Mouse (Mus musculus): ENCODE measurements around the gene Haao.
"Not testable (repeated sequence)": the region's sequence is repeated elsewhere in the genome, so short reads cannot be mapped to it uniquely, and the experiment has no call there.

Haao gene

DNA sequence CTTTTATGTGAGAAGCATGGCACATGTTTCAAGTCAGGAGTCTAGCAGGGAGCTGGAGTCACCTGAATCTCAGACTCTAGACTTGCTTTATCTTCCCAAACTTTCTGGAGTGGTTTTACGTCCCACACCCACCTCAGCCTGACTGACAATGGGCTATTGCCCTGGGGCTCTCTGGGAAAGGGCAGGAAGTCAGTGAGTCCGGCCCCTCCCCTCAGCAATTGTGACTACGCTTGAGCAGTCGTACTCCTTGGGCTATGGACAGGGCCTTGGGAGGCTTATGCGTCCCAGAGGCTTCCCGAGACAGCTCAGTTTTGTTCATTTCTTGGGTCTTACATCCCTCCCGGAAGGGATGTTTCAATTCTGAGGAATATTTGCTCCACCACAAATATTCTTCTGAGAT is 17.6 kb upstream of the Haao start:
- DNase-seq (ENCODE audit: low spot score in 2 of 2), result no peak

DNA sequence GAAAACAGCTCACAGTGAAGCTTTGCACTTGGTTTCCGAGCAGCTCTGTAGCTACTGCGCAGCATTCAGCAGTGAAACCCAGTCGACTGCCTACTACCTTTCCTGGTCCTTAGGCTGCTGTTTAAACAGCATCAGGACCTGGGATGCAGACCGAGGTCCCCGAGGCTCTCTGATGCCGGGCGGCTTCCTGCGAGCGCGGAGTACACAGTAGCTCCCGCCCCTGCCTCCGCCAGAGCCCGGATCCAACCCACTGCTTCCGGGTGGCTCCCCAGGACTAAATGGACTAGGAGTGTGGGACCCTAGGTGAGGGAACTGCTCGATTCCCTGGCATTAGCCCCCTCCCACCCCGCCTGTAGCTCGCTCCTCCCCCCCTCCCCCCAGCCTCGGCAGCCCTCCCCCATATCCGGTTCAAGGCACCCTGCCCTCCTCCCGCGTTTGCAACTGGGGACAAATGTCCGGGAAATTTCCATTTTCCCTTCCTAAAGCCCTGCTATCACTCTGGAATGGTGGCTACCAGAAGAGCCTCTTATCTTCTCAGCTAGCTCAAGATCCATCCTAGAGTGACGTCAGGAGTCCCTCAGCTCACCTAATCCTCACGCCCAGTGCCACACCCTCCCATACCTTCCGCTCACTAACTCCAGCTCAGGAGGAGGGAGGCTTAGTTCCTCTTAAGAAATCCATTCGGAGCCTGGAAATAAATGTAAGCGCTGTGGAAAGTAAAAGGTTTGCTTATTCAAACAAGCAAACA is 14.5 kb upstream of the Haao start:
- DNase-seq (ENCODE audit: low spot score in 2 of 2), result peak; percentile 55 to 61

DNA sequence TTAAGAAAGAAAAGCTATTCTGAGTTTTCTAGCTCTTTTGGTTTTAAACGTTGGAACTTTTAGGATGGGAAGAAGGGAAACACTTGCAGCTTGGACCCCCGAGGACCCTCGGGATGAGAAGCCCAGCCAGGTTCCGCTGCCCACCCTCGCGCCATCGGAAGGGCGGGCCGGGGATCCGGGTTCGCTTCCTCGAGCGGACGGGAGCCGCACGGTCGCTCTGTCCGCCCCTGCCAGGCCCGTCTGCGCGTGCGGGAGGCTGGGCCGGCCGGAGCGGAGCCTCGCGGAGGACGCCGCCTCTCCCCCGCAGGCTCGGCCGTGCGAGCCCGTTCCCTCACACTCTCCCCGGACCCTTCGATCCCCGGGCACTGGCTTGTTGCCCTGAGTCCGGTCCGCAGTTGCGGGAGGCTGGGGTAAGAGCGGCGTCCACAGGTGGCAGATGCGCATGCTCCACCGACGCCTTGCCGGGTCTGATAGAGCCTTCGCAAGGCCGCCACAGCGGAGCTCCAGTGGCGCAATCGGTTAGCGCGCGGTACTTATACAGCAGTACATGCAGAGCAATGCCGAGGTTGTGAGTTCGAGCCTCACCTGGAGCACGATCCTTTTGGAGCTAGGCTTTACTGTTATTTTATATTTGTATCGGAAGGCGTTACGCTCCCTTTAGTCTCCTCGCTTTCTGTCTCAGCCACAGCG is 13.8 kb upstream of the Haao start:
- DNase-seq (ENCODE audit: low spot score in 2 of 2), result peak; percentile 92 to 98

DNA sequence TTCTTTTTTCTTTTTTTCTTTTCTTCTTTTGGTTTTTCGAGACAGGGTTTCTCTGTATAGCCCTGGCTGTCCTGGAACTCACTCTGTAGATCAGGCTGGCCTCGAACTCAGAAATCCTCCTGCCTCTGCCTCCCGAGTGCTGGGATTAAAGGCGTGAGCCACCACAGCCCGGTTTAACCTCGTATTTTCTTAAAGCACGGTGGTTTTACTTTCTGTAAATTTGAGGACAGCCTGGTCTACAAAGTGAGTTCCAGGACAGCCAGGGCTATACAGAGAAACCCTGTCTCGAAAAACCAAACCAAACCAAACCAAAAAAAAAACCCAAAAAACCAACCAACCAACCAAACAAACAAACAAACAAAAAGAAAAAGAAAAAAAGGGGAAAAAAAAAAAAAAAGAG is 13.2 kb upstream of the Haao start:
- not testable (repeated sequence) for DNase-seq (ENCODE audit: low spot score in 2 of 2)

DNA sequence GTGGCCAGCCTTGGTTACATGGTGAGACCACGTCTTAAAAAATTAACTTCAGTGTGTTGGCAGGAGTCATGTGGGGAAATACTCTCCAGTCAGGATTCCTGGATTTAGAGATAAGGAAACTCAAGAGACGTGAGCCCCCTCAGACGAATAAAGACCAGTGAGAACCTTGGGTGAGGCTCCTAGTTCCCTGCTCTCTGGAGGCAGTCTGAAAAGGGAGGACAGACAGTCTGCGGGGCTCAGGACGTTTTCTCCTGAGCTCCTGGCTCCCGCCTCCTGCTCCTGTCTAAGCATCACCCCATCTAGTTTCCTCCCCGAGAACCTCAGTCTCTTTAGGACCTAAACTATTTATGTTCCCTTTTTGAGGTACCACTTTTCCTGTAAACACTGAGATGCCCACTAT is 12.5 kb upstream of the Haao start:
- no peak for DNase-seq (ENCODE audit: low spot score in 2 of 2)

DNA sequence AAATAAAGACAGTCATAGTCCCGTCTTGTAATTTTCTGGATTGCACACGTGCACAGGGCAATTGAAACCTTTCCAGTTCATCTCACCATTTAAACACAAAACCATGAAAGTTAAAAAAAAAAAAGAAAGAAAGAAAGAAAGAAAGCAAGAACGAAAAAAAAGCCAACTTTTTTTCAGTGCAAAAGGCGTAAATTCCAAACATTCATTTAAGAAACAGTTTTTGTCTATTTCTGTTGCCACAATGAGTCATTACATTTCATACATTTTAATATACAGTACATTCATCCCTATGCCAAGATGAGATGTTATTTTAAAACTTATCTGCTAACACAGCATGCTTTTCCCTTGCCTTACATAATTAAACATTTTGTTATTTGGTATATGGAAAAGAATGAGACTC is 11.9 kb upstream of the Haao start:
- DNase-seq (ENCODE audit: low spot score in 2 of 2), result no peak

DNA sequence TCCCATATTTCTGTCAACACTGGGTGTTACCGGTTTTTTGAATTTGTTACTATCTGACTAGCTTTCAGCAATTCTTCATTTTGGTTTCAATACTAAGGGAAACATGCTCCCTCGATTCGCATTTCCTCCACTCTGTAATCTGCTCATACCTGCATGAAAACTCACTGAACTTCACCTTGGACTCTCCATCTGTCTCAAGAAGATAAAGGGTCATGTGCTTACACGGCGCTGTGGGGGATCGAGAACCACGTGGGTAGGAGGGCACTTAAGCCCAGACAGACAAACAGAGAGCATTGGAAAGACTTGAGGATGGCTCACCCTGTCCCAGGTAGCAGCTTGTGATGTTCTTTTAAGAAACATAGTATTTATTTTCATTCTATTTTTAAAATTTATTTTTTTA is 10.7 kb upstream of the Haao start:
- no peak for DNase-seq (ENCODE audit: low spot score in 2 of 2)

DNA sequence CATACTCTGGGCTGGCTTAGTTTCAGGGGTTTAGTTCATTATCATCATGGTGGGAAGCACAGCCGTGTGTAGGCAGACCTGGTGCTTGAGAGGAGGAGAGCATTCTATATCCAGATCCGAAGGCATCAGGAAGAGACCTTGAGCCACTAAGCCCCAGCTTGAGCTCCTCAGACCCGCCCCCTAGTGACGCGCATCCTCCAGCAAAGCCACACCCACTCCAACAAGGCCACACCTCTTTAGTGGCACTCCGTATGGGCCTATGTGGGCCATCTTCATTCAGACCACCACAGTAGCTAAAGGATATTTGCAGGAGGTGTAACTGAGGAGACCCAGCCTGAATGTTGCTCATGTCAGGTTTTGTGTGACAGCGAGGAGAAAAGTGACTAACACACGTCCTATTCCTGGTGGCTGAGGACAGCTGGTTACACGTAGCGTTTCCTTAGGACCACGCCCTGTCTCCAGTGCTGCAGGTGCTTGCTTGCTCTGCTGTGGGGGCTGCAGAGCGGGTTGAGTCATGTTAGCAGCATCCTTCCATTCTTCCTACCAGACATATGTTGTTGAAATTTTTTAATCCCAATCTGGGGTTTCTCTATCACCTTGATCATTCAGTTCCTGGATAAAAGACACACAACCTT is 6.6 kb upstream of the Haao start:
- DNase-seq (ENCODE audit: low spot score in 2 of 2), result peak in 1 of 2 experiments; percentile 32

DNA sequence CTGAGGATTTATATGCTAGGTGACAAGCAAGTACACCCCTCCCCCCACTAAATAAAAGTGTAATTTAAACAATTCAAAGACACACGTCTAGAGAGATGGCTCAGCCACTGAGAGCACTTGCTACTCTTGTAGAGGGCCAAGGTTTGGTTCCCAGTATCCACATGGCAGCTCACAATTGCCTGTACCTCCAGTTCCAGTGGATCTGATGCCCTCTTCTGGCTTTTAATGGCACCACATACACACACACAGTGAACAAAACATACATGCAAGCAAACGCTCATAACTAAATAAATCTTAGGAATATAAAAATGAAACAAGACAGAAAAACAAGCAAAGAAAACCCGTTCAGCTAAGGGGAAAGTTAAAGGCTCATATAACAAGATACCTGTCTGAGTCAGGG is 6.1 kb upstream of the Haao start:
- no peak for DNase-seq (ENCODE audit: low spot score in 2 of 2)

DNA sequence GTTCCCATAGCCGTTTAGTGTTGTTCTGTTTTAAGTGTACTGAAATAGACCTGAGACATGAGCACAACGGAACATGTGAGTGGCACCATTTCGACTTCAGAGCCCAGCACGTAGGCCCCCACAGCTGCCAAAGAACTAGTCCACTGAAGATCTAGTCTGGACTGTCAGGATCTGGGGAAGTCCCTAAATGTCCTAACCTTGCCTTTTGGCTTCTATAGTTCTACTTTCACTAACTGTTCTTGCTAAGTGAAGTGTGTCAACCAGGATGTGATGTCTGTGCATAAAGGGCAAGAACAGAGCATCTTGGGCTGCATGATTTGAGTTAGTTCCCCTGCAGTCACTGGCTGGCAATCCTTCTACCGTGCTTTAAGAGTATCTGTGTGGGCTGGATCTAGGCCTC is 3.1 kb upstream of the Haao start:
- DNase-seq (ENCODE audit: low spot score in 2 of 2), result no peak

DNA sequence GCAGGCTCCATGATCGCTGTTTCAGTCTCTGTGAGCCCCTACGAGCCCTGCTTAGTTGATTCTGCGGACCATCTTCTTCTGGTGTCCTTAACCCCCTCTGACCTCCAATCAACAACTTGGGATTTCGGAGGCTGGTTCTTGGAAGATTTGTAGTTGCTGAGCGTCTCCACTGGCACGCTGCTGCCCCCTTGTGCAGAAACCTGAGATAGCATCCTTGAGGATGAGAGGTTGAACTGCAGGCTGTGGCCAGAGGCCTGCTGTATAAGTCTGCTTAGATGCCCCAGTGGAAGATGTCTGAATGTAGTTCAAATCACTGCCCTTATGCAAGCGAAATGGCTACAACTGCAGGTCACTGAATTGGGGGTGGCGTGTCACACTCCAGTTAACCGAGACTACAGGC is 2.7 kb upstream of the Haao start:
- peak; percentile 62 to 88 for DNase-seq (ENCODE audit: low spot score in 2 of 2)

DNA sequence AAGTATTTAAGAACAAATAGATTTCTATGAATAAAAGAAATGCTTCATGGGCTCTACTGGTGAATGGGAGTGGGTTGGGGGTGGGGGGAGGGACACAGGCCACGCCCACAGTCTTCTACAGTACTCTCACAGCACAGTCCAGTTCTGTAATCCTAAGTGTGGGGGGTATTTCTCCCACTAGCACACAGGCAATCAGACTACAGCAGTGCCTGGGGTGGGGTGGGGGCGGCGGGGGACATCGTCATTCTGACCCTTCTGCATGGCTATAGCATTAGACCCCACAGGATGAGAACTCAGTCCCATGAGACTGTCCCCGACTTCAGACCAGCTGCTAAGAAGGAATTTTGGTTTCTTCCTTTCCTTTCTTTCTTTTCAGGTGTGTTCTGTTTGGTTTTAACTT is 2.0 kb upstream of the Haao start:
- DNase-seq (ENCODE audit: low spot score in 2 of 2), result no peak

DNA sequence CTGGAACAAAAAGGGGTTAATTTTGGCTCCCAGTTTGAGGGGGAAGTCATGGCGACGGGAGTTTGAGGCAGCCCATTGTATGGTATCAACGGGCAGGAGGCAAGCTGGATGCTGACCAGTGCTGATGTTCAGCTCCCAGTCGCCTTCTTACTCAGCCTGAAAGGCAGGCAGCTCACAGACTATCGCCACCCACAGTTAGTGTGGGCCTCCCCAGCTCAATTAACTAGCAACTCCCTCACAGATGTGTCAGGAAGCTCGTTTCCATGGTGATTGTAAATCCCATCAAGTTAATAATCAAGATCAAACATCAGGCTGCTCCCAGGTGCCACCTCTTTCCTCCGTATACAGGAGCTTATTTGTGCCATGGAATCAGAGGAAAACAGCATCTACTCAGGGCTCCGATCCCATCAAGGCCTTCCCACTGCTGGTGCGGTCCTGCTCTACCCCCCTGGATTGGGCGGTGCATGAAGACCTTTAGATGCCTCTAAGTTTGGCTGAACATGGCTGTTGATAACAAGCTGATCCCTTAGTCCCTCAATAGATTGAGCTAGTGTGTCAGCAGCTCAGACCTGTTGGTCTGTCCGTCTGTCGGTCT is 1.4 kb upstream of the Haao start:
- DNase-seq (ENCODE audit: low spot score in 2 of 2), result no peak

DNA sequence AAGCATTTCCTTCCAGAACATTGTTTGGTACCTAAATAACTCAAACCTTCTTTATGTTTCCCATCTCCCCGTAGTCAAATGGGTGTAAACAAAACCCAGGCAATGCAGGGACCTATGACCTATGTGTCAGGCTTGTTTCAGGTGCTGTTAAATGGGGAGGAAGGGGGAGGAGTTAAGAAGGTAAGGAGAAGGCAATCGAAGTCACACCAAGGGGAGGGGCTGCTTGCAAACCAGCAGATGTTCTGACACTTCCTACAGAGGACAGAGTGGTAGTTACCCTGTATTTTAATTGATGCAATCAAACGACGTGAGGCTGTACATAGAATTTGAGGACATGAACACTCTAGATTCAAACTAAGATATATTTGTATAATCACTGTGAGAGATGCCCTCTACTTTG is 719 bp upstream of the Haao start:
- no peak for DNase-seq (ENCODE audit: low spot score in 2 of 2)

DNA sequence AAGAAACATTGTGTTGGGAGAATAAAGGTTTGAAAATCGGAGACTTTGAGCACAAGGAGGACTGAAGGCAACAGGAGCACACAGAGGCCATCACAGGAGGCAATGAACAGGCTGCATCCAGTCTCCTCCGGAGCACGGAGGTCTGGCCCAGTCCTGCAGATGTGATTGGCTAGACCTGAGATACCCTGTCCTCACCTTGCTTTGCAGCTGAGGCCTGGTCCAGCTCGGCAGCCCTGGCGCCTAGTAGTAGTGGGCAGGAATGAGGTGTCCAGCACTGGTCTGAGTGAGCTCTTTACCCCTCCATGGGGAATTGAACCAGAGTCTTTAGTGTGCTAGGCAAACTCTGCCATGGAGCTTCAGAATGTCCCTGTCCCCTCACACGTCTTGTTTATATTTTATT is 663 bp downstream of the Haao start:
- DNase-seq (ENCODE audit: low spot score in 2 of 2), result no peak

DNA sequence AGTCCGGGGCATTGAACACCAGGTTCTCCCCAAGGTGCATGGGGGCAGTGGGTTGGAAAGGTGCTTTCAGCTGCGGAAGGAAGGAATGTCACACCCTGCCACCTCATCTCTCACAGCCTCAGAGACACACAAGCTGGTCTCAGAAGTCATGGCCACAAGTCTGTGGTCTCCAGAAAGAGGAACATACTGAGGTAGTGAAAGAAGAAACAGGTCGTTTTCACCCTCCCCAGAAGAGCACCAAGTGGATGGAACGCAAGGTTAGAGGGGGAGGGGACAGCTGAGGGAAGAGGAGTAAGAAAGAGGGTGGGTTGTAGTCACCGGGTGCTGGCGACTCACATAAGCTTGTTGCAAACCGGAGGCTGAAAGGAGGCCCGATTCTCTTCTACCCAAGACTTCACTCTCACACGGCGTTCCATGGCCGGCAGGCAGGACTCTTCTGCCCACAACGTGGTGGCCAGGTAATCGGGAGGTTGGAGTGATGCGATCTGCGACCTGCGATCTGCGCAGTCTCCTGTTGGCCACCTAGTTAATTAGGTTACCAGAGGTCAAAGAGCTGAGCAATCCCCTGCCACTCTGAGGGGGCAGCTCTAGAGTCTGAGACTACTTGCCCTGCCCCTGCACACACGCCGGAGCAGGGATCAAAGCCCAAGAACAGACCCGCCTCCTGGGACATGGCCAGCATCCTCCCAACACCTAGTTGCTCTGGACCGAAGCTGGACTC is 1.3 kb downstream of the Haao start:
- DNase-seq (ENCODE audit: low spot score in 2 of 2), result no peak

DNA sequence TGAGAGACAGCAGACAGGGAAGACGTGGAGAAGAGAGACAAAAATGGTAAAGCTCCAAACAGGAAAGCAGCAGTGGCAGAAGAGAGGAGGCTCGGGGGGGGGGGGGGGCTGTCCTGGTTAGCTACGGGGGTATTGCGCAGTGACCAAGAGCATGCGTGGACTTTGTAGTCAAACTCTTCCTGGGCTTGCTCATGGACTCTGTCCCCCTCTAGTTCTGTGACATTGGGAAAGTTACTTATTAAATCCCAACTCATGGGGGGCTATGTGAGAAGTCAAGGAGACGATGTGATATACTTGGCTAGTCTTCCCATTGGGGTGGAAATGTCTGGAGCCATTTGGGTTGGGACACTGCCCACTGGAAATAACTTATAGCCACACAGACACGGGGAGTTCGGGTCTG is 2.2 kb downstream of the Haao start:
- DNase-seq (ENCODE audit: low spot score in 2 of 2), result no peak

DNA sequence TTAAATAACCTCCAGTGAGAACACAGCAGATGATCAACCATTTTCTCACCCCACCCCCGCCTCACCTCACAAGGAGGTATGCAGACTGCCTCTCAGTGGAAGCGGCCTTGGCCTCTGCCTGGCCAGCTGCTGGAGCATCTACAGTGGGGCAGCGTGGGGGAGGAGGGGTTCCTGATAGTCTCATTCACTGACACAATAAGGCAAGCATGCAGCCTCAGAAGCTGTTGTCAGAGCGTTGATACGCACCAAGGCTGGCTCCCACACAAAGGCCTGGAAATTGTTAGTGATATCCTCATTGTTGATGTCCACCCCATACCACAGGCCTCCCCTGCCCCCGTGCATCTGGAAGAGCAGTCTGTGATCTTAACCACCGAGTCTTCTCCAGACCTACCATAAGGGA is 4.0 kb downstream of the Haao start:
- DNase-seq (ENCODE audit: low spot score in 2 of 2), result no peak

DNA sequence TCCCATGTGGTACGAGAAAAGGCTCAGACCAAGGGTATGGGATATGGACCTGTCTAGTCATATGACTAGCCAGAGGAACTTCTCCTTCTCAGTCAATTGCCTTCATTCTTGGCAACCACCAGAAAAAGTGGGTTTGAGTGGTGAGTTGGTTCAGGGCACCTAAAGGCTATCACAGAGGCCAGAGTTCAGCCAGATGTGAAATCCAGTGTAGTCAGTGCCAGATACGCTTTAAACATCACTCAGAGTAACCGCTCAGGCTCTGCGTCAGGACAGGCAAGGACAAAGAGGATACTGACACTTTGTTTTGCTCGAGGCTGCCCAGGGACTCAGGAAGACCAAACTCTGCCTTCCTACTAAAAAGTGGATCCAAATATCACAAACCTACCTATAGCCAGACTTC is 6.8 kb downstream of the Haao start:
- DNase-seq (ENCODE audit: low spot score in 2 of 2), result no peak

DNA sequence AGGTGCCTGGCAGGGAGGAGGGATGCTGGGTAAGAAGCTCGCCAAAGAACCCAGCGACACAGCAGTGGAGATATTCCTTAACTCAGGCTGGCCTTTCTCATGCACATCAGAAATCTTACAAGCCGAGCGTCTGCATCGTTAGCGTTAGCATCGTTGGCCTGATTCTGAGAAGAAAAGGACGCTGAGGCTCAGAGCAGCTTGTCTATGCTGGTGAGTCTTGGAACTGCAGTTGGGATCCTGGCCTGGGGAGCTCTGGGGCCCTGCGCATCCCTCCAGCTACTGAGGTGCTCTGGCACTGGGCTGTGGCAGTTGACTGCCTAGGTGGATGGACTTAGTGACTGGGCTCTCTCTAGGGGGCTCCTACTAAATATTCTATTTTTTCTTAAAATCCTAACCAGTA is 8.6 kb downstream of the Haao start:
- no peak for DNase-seq (ENCODE audit: low spot score in 2 of 2)

DNA sequence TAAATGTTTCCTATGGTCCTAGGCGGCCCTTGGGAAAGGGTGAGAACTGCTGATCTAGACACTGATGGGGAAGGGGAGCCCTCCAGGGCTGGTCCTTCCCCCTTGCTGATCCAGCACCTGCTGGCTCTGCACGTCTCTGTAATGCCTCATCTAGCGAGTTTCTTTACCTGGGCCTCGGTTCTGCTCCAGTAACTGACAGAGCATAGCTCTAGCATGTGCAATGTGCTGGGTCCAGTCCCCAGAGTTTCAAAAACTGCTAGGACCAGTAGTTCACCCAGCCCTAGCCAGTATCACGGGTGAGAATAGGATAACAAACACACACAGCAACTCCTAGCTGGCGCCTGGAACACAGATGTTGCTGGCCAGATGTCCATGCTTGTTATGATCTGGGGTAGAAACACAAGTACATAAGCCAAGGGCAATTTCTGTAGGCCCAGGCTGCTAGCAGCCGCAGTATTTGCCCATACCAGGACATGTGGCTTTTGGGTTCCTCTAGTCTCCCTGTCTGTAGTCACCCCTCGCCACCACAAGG is 10.0 kb downstream of the Haao start:
- no peak for DNase-seq (ENCODE audit: low spot score in 2 of 2)

DNA sequence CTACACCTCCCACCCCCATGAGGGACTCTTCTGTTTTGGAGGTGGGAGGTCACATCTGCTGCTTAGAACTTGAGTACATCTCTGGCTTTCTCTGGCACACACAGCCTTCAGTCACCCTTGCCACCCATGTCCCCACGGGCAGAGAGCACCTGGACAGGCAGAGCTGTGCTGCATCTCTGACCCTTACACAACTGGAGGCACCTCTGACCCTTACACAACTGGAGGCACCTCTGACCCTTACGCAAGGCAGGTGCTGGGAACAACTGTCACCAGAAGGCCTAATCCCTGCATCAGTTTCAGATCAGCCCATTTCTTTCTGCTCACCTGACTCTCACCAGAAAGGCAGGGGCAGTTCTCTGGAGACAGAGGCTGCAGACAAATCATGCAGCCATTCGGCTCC is 11.7 kb downstream of the Haao start:
- DNase-seq (ENCODE audit: low spot score in 2 of 2), result no peak
